Mouse (Mus musculus) kidney, postnatal 25 days (tissue): ENCODE results near the gene Zdhhc17.

ENCODE experiments used
- DNase-seq, 2 experiments: peaks; one replicate each; pipeline ENCODE4 v3.0.0; 2021; ENCODE audit warnings: mixed read lengths in 2 of 2

Zdhhc17 gene

DNA sequence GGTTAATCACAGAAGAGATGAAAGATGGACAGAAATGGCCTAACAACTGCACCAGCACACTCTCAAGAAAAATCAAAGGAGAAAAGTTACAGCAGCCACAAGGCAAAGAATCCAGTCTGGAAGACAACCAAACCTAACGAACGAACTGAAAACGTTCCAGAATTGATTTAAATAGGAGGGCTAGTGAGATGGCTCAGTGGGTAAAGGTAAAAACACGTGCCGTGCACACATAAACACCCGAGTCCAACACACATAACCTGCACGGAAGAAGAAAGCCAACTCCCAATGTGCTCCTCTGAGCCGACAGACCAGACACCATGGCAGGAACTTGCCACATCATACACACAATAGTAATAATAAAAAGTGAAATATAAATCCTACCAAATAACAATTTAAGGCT lies 57.7 kb downstream of the Zdhhc17 start:
- no peak for DNase-seq

DNA sequence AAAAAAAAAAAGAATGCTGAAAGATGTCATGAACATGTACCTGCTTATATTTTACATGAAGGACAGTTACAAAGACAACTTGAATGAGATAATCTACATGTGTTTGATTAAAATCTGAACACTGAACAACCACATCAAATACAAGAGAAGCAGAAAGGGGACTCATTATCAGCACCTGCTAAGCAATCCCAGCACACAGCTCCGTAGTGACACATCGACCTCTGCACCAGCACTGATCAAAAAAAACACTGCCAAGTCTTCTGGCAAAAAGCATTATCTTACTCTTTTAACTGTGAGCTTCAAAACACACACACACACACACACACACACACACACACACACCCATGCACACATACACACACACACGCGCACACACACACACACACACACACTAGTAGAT lies 58.2 kb downstream of the Zdhhc17 start:
- DNase-seq, result no peak

DNA sequence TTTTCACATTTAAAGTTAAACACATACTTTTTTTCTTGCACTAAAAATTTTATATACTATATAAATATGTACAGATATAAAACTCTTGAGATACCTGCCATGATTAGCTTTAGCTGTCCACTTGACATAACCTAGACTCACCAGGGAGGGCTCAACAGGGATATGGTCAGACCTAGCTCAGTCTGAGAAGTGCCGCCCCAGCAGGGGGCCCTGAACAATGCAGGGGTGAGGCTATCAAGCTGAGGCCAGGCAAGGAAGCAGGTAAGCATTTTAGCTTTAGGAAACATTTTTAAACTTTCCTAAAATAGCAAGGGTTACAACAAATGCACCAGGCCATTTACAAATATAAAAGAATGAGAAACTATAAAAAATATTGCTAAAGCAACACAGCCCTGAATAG lies 58.8 kb downstream of the Zdhhc17 start:
- no peak for DNase-seq

DNA sequence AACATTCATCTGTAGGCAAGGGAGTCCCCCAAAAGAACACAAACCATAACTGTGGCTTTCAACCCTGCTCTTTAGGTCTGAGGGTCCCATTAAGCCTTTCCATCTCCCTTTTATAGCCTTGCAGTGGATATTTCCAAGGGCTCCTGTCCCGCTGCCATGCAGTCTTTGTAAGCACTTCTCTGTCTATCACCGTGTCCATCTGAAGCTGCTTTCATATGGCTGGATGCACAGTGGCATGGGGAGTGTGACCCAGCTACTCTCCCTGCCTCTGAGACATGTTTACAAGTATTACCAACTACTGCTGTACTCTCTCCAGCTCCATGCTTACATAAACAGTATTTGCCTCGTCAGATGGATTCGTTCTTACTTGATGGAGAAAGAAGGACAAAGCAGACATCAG lies 62.4 kb downstream of the Zdhhc17 start:
- DNase-seq, result no peak

GRCm38 (mm10) chr10:110945966-110946365 lies 64.0 kb downstream of the Zdhhc17 start:
- DNase-seq, result no peak

- no peak for DNase-seq
These were observed 65.8 kb downstream of the Zdhhc17 start for GRCm38 (mm10) chr10:110944175-110944574.

DNA sequence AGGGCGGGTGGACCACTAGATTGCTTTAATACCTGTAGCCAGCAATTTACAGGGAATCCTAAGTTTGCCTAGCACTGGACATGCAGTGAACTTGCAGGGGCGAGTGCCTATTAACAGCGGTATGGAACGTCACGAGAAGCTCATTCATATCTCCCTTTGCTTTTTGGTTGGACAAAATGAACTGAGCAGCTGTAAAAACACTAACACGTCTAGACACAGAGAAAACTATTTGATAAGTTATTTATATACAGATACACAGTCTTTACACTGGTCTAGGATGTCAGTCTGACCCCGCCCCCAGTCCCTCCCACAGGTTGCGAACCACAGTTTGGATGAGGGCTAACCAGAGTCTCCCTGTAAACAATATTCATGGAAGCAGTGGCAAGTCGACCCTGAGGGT lies 67.1 kb downstream of the Zdhhc17 start:
- DNase-seq, result no peak

- DNase-seq, result no peak
These were observed 68.0 kb downstream of the Zdhhc17 start for GRCm38 (mm10) chr10:110941968-110942367.

- DNase-seq, result no peak
These were observed 69.1 kb downstream of the Zdhhc17 start for GRCm38 (mm10) chr10:110940740-110941398.

GRCm38 (mm10) chr10:110939717-110940116 lies 70.2 kb downstream of the Zdhhc17 start:
- no peak for DNase-seq

- DNase-seq, result no peak
These were observed 70.9 kb downstream of the Zdhhc17 start for GRCm38 (mm10) chr10:110938841-110939549.

DNA sequence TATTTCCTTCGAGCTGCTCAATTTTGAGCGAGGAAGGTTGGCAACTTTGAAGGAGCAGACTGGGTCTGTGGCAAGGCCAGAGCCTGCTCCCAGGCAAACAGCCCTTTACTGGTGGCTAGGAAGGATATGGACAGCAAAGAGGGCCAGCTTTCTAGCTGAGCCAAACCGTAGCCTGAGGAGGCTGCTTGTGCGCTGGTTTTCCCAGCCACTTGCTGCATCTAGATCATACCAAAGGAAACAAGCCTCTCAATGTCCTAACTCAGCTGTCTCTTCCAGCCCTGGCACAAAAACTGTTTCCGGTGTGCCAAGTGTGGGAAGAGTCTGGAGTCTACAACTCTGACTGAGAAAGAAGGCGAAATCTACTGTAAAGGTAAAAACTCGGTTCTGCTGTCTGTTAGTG lies 71.6 kb downstream of the Zdhhc17 start:
- DNase-seq, result no peak

DNA sequence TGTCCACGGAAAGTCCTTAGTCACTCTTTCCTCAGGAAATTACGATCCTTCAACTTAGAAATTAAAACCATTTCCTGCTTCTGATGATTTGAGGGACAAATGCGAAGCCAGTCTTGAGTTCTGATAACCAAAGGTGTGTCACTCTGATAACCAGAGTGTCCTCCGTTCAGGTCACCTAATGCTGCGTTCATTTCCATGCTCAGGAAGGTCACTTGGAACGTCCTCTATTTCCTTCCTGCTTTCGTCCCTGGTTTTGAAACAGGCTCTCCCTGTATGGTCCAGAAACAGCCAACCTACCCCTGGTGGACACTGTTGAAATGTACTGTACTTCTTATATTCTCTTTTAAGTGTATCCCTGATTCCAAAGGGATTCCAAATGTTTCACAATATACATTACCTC lies 74.3 kb downstream of the Zdhhc17 start:
- no peak for DNase-seq

DNA sequence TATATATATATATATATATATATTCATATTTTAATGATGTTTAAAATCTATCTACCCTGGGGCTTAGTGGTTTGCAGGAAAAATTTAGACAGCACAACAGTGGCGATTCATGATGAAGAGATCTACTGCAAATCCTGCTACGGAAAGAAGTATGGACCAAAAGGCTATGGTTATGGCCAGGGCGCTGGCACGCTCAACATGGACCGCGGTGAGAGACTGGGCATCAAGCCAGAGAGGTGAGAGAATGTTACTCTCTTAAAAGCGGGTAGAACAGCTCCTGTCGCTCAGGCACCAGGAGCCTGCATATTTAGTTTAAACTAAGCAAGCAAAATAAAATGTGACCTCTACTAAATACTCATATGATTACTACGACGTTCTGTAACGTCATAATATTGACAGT lies 74.9 kb downstream of the Zdhhc17 start:
- peak; percentile 60 to 72 for DNase-seq

DNA sequence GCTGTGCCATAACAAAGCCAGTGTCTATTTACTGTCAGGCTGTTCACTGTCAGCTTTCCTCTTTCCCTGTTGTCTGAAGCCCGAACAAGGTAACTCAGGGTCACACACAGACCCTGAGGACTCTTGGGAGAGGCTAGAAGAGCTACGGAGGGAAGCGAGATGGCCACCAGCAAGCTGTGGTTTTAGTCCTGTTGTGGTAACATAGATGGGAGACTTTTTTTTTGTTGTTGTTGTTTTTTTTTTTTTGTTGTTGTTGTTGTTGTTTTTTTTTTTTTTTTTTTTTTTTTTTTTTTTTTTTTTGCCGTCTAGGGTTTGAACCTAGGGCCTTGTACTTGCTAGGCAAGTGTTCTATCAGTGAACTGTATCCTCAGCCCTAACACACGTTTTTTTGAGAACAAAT lies 76.4 kb downstream of the Zdhhc17 start:
- DNase-seq, result no peak

- peak; percentile 43 to 62 for DNase-seq
These were observed 77.9 kb downstream of the Zdhhc17 start for GRCm38 (mm10) chr10:110931913-110932560.

DNA sequence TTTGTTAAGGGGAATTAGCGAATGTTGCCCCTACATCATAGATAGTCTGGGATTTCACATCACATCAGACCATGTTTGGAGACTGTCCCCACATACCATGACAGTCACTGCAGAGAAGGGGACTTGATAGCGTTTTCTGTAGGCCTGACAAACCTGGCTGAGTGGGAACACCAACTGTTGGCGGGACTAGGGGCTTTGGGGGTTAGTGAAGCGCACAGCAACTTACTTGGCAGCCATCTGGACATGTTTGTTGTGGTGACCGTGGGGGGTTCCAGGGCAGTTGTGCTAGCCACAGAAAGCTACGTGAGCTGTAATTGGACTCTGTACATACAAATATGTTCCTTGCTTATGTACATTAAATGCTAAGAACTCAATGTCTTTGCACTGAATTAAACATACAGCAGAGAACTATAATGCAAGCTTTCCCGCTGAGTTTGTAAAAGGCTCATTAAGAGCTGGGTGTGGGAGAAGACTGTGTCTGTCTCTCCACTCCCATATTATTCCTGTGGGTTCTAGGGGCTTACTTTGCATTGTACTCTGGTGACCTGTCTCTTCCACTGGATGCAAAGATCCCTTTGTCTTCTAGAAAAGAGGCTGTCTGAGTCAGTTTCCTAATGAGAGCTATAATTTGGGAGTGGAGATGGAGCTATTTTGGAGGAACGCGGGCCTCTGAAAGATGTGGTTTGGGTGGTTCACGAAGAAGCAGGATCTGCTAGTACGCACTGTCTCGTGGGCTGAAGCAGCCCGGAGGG lies 78.6 kb downstream of the Zdhhc17 start:
- DNase-seq, result no peak

GRCm38 (mm10) chr10:110929756-110930155 lies 80.2 kb downstream of the Zdhhc17 start:
- DNase-seq, result peak; percentile 63 to 65

DNA sequence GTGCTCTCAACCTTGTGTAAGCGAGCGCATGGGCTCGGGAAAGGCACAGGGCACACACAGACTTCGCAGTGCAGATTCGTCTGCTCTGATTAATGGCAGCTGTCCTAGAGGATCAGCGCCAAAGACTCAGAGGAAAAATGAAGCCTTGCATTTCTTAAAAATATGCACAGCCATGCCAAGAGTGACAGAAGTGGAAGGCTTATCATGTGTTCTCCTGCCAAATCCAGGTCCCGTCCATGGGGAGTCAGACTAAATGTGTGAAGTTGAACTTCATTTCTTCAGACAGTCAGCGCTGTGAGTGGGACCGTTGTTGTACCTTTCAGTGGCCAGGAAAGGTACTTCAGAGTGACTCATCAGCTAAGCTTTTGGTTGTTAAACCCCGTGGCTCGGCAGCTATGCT lies 82.4 kb downstream of the Zdhhc17 start:
- DNase-seq, result no peak

DNA sequence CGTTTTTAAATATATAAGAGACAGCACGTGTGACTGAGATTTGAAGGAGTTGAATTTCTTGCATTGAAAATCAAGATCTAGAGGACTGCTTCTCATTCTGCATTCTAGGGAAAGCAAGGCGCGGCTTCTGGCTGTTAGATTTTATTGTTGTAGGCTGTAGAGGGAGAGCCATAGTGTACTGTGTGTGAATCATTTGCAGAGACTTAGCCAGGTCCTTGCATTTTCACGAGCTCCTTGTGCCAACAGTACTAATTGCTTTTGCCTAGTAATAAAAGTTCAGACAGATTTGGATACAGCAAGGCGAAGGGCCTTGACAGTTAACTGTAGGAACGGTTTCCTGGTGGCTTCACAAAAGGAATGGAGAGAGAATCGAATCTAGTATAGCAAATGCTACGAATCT lies 87.3 kb downstream of the Zdhhc17 start:
- no peak for DNase-seq

- DNase-seq, result no peak
These were observed 88.0 kb downstream of the Zdhhc17 start for GRCm38 (mm10) chr10:110921890-110922289.

GRCm38 (mm10) chr10:110920368-110920950 lies 89.5 kb downstream of the Zdhhc17 start:
- DNase-seq, result no peak
